Mouse (Mus musculus): ENCODE measurements around the gene 4933411K16Rik. TPM values are rescaled to one million over a fixed set of nuclear protein-coding genes. Genes with fewer than 3 reads are reported as not detected.

4933411K16Rik gene
- total RNA-seq (2018; cell fraction: chromatin; rRNA removed): 1 to 10 TPM in 20 of 26 experiments, under 1 TPM in 3, not detected in 3; 0.50 to 5.2 (median 2.6) TPM
- total RNA-seq (2018; cell fraction: cytosol; rRNA removed): under 1 TPM in 6 of 26 experiments, not detected in 20; 0.09 to 0.33 (median 0.19) TPM
- 1 to 10 TPM in 6 of 26 experiments, under 1 TPM in 15, not detected in 5; 0.39 to 4.1 (median 0.78) TPM for total RNA-seq (2018; cell fraction: nucleus; rRNA removed)
- 0.19 to 0.27 TPM (median 0.27 TPM) in 3 replicates for polyA plus RNA-seq (2018)

DNA sequence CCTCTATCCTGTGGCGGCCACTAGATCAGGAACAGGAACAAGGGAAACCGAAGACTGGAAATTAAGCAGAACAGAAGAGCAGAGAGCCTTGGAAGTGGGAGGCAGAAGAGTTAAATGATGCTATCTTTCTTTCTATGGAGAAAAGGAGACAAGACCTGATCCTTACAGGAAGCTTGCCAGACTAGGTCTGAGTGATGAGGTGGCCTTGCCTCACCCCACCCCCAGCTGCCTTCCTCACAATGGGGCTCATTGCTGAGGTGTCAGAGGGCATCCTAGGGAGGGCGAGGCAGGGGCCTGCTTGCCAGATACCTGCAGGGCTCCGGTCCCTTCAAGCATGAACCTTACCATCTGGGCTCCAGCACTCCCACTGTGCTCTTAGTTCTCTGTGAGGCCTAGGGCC, at the start of gene 4933411K16Rik:
Gene 4933411K16Rik, plus strand, starts transcription at position 301 of the 400 bp plus-strand sequence.
- no peaks in the 10 kb centered on the region for H3K36me3 ChIP-seq (ENCODE audit: inconsistent target)
- no peaks in the 10 kb centered on the region for H3K79me2 ChIP-seq (ENCODE audit: inconsistent target)
- WGBS (ENCODE audit: missing documents): 97% methylated on average over 4 of the region's 4 CpGs
- no peak within 1 kb of the TSS for H3K4me3 ChIP-seq (ENCODE audit: inconsistent target)
- no peak within 1 kb of the TSS for H3K27ac ChIP-seq

GRCm38 (mm10) chr19:42004258-42004657, 47.8 kb upstream of the 4933411K16Rik start:
- peaks cover 84% of the 10 kb centered on the region for H3K79me2 ChIP-seq (ENCODE audit: inconsistent target)
- H3K4me3 ChIP-seq (ENCODE audit: inconsistent target): no peak overlapping the region
- no peaks in the 10 kb centered on the region for H3K36me3 ChIP-seq (ENCODE audit: inconsistent target)
- peak overlapping the region; percentile 88 for H3K27ac ChIP-seq
- 73% methylated on average over 6 of the region's 6 CpGs for WGBS (ENCODE audit: missing documents)

GRCm38 (mm10) chr19:42005616-42006015, 46.4 kb upstream of the 4933411K16Rik start:
- H3K36me3 ChIP-seq (ENCODE audit: inconsistent target): no peaks in the 10 kb centered on the region
- WGBS (ENCODE audit: missing documents): 2% methylated on average over 3 of the region's 3 CpGs
- peaks cover 96% of the 10 kb centered on the region for H3K79me2 ChIP-seq (ENCODE audit: inconsistent target)
- peak overlapping the region; percentile 88 for H3K27ac ChIP-seq
- no peak overlapping the region for H3K4me3 ChIP-seq (ENCODE audit: inconsistent target)

DNA sequence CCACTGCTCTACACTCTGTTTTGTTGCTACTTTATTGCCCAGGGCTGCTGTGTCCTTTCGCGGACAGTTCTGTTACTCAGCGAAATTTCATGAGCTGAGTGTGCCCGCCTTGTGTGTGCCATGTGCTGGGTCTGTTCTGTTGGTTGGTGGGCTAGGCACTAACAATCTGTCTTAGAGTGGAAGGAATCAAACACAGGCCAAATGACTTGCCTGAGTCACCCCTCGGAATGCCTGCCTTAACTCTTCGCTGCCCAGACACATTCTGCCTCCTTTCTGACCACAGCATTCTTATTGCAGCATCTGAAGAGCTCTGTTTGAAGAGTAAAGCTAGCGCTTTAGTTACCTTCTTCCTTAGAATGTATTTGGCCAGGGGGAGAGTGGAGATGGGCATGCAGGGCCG, 45.5 kb upstream of the 4933411K16Rik start:
- peaks cover 96% of the 10 kb centered on the region for H3K79me2 ChIP-seq (ENCODE audit: inconsistent target)
- H3K4me3 ChIP-seq (ENCODE audit: inconsistent target): no peak overlapping the region
- 88% methylated on average over 7 of the region's 8 CpGs for WGBS (ENCODE audit: missing documents)
- H3K27ac ChIP-seq: peak overlapping the region; percentile 88
- no peaks in the 10 kb centered on the region for H3K36me3 ChIP-seq (ENCODE audit: inconsistent target)

GRCm38 (mm10) chr19:42008586-42008985, 43.5 kb upstream of the 4933411K16Rik start:
- no peaks in the 10 kb centered on the region for H3K36me3 ChIP-seq (ENCODE audit: inconsistent target)
- WGBS (ENCODE audit: missing documents): 91% methylated on average over 3 of the region's 3 CpGs
- H3K4me3 ChIP-seq (ENCODE audit: inconsistent target): no peak overlapping the region
- H3K79me2 ChIP-seq (ENCODE audit: inconsistent target): peaks cover 96% of the 10 kb centered on the region
- no peak overlapping the region for H3K27ac ChIP-seq

DNA sequence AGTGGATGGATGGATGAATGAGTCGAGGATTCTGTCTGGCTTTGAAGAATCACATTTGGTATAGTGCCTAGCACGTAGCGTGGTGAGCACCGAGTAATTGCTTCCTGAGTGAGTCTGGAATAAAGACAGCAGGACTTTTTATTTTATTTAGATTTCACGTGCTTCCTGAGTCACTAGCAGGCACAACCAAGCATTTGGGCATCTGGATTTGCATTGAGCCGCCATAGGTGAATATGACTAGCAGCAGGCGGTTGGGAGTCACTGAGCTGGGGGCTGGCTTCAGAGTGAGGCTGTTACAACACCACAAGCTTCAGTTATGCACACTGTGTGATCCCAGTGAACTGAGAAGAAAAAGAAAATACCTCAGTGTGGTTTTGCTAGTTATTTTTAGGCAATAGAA, 43.0 kb upstream of the 4933411K16Rik start:
- H3K36me3 ChIP-seq (ENCODE audit: inconsistent target): no peaks in the 10 kb centered on the region
- peaks cover 96% of the 10 kb centered on the region for H3K79me2 ChIP-seq (ENCODE audit: inconsistent target)
- H3K27ac ChIP-seq: no peak overlapping the region
- H3K4me3 ChIP-seq (ENCODE audit: inconsistent target): no peak overlapping the region
- 75% methylated on average over 7 of the region's 7 CpGs for WGBS (ENCODE audit: missing documents)

DNA sequence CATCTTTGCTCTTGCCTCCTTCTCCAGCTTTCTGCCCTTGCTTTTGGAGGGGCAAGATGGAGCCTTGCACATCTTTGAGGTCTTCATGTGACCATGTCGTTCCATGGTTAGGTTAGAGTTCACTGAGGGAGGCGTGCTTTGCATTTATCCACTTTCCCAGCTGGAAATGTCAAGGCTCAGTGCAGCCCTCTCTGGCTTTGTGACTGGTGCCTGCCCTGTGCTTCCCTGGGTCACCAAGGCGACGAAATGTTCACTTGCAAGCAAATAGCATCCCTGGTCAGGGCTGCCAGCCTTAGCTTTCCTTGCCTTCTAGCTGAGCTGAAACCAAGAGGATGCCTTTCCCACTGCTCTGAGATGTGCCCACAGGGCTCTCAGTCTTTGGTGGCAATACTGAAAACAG, 41.6 kb upstream of the 4933411K16Rik start:
- Histone ChIP-seq H3K36me3 (ENCODE audit: inconsistent target) (no peaks in the 10 kb centered on the region), H3K79me2 (ENCODE audit: inconsistent target) (peaks cover 97% of the 10 kb centered on the region), H3K27ac (no peak overlapping the region), H3K4me3 (ENCODE audit: inconsistent target) (no peak overlapping the region)
- WGBS (ENCODE audit: missing documents): 95% methylated on average over 4 of the region's 4 CpGs

DNA sequence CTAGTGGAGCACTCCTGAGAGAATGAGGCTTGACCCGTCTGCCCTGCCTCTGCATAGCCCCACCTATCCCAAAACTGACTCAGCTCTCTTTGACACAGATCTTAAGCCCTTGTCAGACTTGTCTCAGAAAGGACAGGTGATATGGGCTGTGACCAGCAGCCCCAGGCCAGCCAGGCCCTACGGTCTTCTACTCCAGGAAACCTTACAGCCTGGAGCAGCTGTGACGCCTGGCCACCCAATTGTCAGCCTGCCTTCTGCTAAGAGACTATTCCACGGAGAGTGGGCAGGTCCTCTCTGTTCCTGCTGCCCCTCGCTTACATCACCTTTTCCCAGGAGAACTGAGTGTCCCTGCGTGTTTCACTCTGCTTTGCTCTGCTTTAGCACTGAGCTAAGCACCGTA, 40.9 kb upstream of the 4933411K16Rik start:
- 97% methylated on average over 7 of the region's 7 CpGs for WGBS (ENCODE audit: missing documents)
- Histone ChIP-seq H3K79me2 (ENCODE audit: inconsistent target) (peaks cover 100% of the 10 kb centered on the region), H3K36me3 (ENCODE audit: inconsistent target) (no peaks in the 10 kb centered on the region), H3K4me3 (ENCODE audit: inconsistent target) (no peak overlapping the region), H3K27ac (no peak overlapping the region)

GRCm38 (mm10) chr19:42014231-42014825, 37.7 kb upstream of the 4933411K16Rik start:
- 95% methylated on average over 3 of the region's 3 CpGs for WGBS (ENCODE audit: missing documents)
- no peak overlapping the region for H3K4me3 ChIP-seq (ENCODE audit: inconsistent target)
- no peaks in the 10 kb centered on the region for H3K36me3 ChIP-seq (ENCODE audit: inconsistent target)
- no peak overlapping the region for H3K27ac ChIP-seq
- H3K79me2 ChIP-seq (ENCODE audit: inconsistent target): peaks cover 94% of the 10 kb centered on the region

GRCm38 (mm10) chr19:42015001-42015400, 37.0 kb upstream of the 4933411K16Rik start:
- no peak overlapping the region for H3K4me3 ChIP-seq (ENCODE audit: inconsistent target)
- H3K27ac ChIP-seq: no peak overlapping the region
- no peaks in the 10 kb centered on the region for H3K36me3 ChIP-seq (ENCODE audit: inconsistent target)
- 96% methylated on average over 6 of the region's 6 CpGs for WGBS (ENCODE audit: missing documents)
- H3K79me2 ChIP-seq (ENCODE audit: inconsistent target): peaks cover 94% of the 10 kb centered on the region

DNA sequence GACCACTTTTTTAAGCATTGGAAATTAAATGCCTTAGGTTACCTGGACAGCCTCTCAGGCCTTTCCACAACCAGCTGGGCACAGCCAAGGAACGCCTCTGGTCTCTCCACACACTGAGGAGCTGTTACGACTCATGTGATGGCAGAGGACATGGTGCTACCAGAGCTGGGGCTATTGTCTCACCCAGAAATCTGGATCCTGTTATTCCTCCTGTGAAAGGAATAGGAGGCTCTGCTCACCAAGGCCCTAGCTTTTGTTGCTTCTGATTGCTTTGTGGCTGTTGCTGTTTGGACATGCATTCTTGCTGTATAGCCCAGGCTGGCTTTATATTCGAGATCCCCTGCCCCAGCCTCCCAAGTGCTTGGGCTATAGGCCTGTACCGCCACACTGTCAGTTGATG, 35.8 kb upstream of the 4933411K16Rik start:
- WGBS (ENCODE audit: missing documents): 83% methylated on average over 4 of the region's 4 CpGs
- no peak overlapping the region for H3K4me3 ChIP-seq (ENCODE audit: inconsistent target)
- no peaks in the 10 kb centered on the region for H3K36me3 ChIP-seq (ENCODE audit: inconsistent target)
- peaks cover 94% of the 10 kb centered on the region for H3K79me2 ChIP-seq (ENCODE audit: inconsistent target)
- peak overlapping the region; percentile 95 for H3K27ac ChIP-seq

DNA sequence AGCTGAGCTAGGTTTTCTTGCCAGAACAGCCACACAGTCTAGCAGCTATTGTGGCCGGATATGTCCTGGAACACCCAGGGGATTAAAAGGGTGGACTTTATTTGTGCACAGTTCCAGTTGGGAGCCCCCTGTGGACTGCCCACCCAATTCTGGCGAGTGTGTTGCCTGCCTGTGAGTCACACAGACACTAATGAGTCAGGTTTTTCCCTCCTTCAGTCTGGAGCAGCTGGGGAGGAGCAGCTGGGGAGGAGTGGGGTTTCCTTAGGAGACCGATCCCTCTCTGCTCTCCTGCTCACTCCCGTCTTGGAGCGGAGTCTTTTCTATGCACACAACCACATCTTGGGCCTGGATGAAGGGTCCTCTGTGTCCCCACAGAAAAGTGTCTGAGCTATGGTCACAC, 35.2 kb upstream of the 4933411K16Rik start:
- WGBS (ENCODE audit: missing documents): 75% methylated on average over 5 of the region's 5 CpGs
- H3K4me3 ChIP-seq (ENCODE audit: inconsistent target): no peak overlapping the region
- H3K79me2 ChIP-seq (ENCODE audit: inconsistent target): peaks cover 94% of the 10 kb centered on the region
- H3K36me3 ChIP-seq (ENCODE audit: inconsistent target): no peaks in the 10 kb centered on the region
- H3K27ac ChIP-seq: peak overlapping the region; percentile 95

- Histone ChIP-seq H3K4me3 (ENCODE audit: inconsistent target) (no peak overlapping the region), H3K79me2 (ENCODE audit: inconsistent target) (peaks cover 94% of the 10 kb centered on the region), H3K27ac (peak overlapping the region; percentile 95), H3K36me3 (ENCODE audit: inconsistent target) (no peaks in the 10 kb centered on the region)
- WGBS (ENCODE audit: missing documents): 38% methylated on average over 8 of the region's 8 CpGs
Observed at GRCm38 (mm10) chr19:42017399-42018247, 34.4 kb upstream of the 4933411K16Rik start.

DNA sequence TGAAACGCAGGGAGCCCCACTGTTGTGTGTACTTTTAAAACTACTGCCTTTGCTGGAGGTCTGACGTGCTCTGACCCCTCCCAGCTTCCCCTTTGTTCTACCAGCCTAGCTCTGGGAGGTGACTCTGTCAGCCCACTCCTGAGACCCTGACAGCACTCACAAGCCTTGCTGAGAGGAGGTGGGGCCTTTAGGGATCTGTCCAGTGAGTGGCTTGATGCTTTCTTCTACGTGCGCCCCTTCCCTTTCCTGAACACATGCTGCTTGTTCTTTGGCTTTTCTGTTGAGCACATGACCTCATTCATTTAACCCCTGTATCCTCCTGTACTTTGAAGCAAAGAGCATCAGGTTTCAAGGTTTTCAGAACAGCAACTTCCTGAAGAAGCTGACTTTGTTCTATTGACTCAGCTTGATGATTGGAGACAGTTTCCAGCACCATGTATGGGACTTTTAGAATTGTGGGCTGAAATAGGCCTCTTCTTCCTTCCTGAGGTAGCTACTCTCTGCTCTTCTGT, 33.0 kb upstream of the 4933411K16Rik start:
- Histone ChIP-seq H3K4me3 (ENCODE audit: inconsistent target) (no peak overlapping the region), H3K27ac (peak overlapping the region; percentile 95)
- 35% methylated on average over 4 of the region's 4 CpGs for WGBS (ENCODE audit: missing documents)

More for the DNA sequence above, 33.0 kb upstream of the 4933411K16Rik start:
- peaks cover 94% of the 10 kb centered on the region for H3K79me2 ChIP-seq (ENCODE audit: inconsistent target)
- H3K36me3 ChIP-seq (ENCODE audit: inconsistent target): no peaks in the 10 kb centered on the region
